12 mouse cellular contexts compared by ENCODE assay signal in genomic region chr15:81032941-81033629, GRCm38 (mm10). TPM values are rescaled to one million over a fixed set of nuclear protein-coding genes. Genes with fewer than 3 reads are reported as not detected.
DNase-seq lines count a peak whose midpoint lies in the region; ATAC-seq and TF ChIP-seq lines count a peak whose summit lies in the region.
"Had no signal": no experiment of that assay in that cellular context is flagged by ENCODE, and none has a peak within 500 bp of the region (broad histone marks: within the 10 kb centered on the region; RNA-seq: fewer than 3 reads in every experiment).

No protein-coding gene starts in this region.

- no peak for TF ChIP-seq CTCF in gastrocnemius, adult 2 months (IDR thresholded peaks at IDR 0.05)

- H3K27me3 ChIP-seq in intestine, embryonic 14.5 days (replicated peaks; ENCODE audit: control insufficient read depth, insufficient read depth, low read length) = no peaks in the 10 kb centered on the region

- H3K9ac ChIP-seq in intestine, embryonic 14.5 days (ENCODE audit: low read length) = no peak overlapping the region

- H3K4me2 ChIP-seq in intestine, embryonic 14.5 days (ENCODE audit: low read length) = no peak overlapping the region

- no peak for DNase-seq in gastrocnemius, adult 2 months
- DNase-seq in gastrocnemius, postnatal 25 days = no peak
- DNase-seq in retina, postnatal 1 day = peak; percentile 55
- DNase-seq in retina, embryonic 14.5 days (ENCODE audit: low spot score) = no peak
- DNase-seq in intestine, embryonic 14.5 days (ENCODE audit: low spot score) = no peak
- DNase-seq in thymus, postnatal 25 days = peak; percentile 28
- no peak for DNase-seq in urinary bladder, postnatal 36 days (ENCODE audit: low spot score in 2 of 2)
- DNase-seq: adrenal gland, postnatal 36 days; kidney, adult 8-10 months; right cerebral cortex, postnatal 25 days had no signal

- peaks cover 21% of the 10 kb centered on the region for H3K4me1 ChIP-seq in intestine, embryonic 14.5 days (replicated peaks; ENCODE audit: control insufficient read depth, insufficient read depth, low read length)

- WGBS in intestine, embryonic 14.5 days = 36% methylated on average over 9 of the region's 9 CpGs

- H3K27ac ChIP-seq in gastrocnemius, adult 2 months = peak overlapping the region; percentile 88
- H3K27ac ChIP-seq in intestine, embryonic 14.5 days (ENCODE audit: low read depth) = peak overlapping the region; percentile 34; the same call in 1 of the 2 replicates
- H3K27ac ChIP-seq: macrophage had no signal

- peak; percentile 80 for ATAC-seq in intestine, embryonic 14.5 days (replicated peaks; ENCODE audit: low FRiP score, low TSS enrichment, low read depth)
- no peak for ATAC-seq in megakaryocyte-erythroid progenitor cell, adult 5-6 weeks (replicated peaks; ENCODE audit: low FRiP score, low TSS enrichment, poor library complexity, severe bottlenecking)

- H3K36me3 ChIP-seq in intestine, embryonic 14.5 days (ENCODE audit: control insufficient read depth, insufficient read depth, low read length) = no peaks in the 10 kb centered on the region

- H3K4me3 ChIP-seq in gastrocnemius, adult 2 months = no peak overlapping the region
- no peak overlapping the region for H3K4me3 ChIP-seq in intestine, embryonic 14.5 days (ENCODE audit: low read depth, low read length)

- no peaks in the 10 kb centered on the region for H3K9me3 ChIP-seq in intestine, embryonic 14.5 days (ENCODE audit: control insufficient read depth, low read length)

- intact Hi-C loops in gastrocnemius, adult 2 months (cut with DNase I) = no loop called here

RNA-seq across cellular contexts. Expression of gene Sgsm3, which starts 55.5 kb away (rescaled TPM):
- total RNA-seq in gastrocnemius, adult 2 months (2021) = 10 to 100 TPM; 16.9 to 20.4 TPM
- total RNA-seq in gastrocnemius, postnatal 25 days (2021) = 10 to 100 TPM; 11.0 to 12.5 TPM
- polyA plus RNA-seq in intestine, embryonic 14.5 days (2014; fragmentation: Nextera tagmentation; extraction: Ambion mirVana) = 22.1 and 26.4 TPM in 2 replicates
- total RNA-seq in megakaryocyte-erythroid progenitor cell, adult 5-6 weeks (2014; fragmentation: Nextera tagmentation) = 15.8 and 26.9 TPM in 2 replicates
- total RNA-seq in megakaryocyte-erythroid progenitor cell, adult 5-6 weeks (2017) = 43.5 and 57.1 TPM in 2 replicates

Comparison
In these comparisons a context has a peak if more than half of its experiments do, and no peak if none do; other contexts are left out.
1. DNase-seq: peak in retina, postnatal 1 day (single experiment) and thymus, postnatal 25 days (single experiment); none in gastrocnemius, adult 2 months (single experiment), gastrocnemius, postnatal 25 days (single experiment), retina, embryonic 14.5 days (single experiment), intestine, embryonic 14.5 days (single experiment) and urinary bladder, postnatal 36 days (0 of 2).